ENCODE assay signal across 8 mouse cellular contexts in the genomic region with DNA sequence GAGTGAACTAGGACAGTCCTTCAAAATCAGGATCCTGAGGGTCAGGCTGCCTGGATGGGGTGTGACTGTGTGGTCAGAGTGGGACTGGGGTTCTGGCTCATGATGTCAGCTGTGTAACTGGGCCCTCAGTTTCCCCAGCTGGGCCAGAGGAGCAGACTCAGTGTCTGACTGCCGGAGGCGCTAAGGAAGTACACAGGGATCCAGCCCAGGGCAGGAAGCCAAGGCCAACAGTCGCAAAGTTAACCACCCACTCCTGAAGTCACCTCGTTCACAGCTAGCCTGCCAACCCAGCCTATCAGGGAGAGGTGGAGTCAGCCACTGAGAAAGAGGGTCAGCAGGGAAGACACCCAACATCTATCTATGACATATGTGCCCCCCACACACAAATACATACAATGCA. TPM values are rescaled to one million over a fixed set of nuclear protein-coding genes. Genes with fewer than 3 reads are reported as not detected.
A peak's percentile ranks its signal among the peaks of the same experiment; 100 is the strongest.
DNase-seq lines count a peak whose midpoint lies in the region; ATAC-seq and TF ChIP-seq lines count a peak whose summit lies in the region.

No protein-coding gene starts in this region.

- no peak overlapping the region for H3K9ac ChIP-seq in midbrain, embryonic 11.5 days (ENCODE audit: low read length)
- H3K9ac ChIP-seq in midbrain, postnatal 0 days (replicated peaks; ENCODE audit: low read length, poor library complexity, severe bottlenecking) = no peak overlapping the region
- H3K9ac ChIP-seq in kidney, embryonic 15.5 days = no peak overlapping the region
- H3K9ac ChIP-seq in stomach, embryonic 16.5 days (ENCODE audit: low read length) = no peak overlapping the region; the same call in 1 of the 2 replicates

- no peak overlapping the region for H3K4me3 ChIP-seq in midbrain, embryonic 11.5 days (ENCODE audit: low read depth, low read length)
- H3K4me3 ChIP-seq in midbrain, postnatal 0 days (ENCODE audit: low read depth, low read length) = no peak overlapping the region
- no peak overlapping the region for H3K4me3 ChIP-seq in kidney, embryonic 15.5 days (replicated peaks)
- no peak overlapping the region for H3K4me3 ChIP-seq in stomach, embryonic 16.5 days (replicated peaks; ENCODE audit: low read length)

- no peaks in the 10 kb centered on the region for H3K36me3 ChIP-seq in midbrain, embryonic 11.5 days (ENCODE audit: control insufficient read depth, insufficient read depth, low read length)
- H3K36me3 ChIP-seq in midbrain, postnatal 0 days (ENCODE audit: insufficient read depth, low read length) = no peaks in the 10 kb centered on the region
- no peaks in the 10 kb centered on the region for H3K36me3 ChIP-seq in kidney, embryonic 15.5 days
- H3K36me3 ChIP-seq in stomach, embryonic 16.5 days (ENCODE audit: control insufficient read depth, insufficient read depth, low read length) = no peaks in the 10 kb centered on the region

- DNase-seq in midbrain, embryonic 11.5 days (ENCODE audit: low spot score, missing footprints) = peak; percentile 54
- no peak for DNase-seq in midbrain, postnatal 0 days (ENCODE audit: low spot score)
- peak; percentile 84 for DNase-seq in heart, adult 8-10 months (ENCODE audit: low spot score)
- no peak for DNase-seq in left cerebral cortex, adult 9 months (ENCODE audit: low spot score in 2 of 2)
- DNase-seq in frontal cortex, postnatal 25 days (ENCODE audit: low spot score in 2 of 2) = no peak
- DNase-seq in spleen, adult 12 weeks (ENCODE audit: low spot score) = no peak

- H3K4me2 ChIP-seq in midbrain, embryonic 11.5 days = no peak overlapping the region
- H3K4me2 ChIP-seq in midbrain, postnatal 0 days (ENCODE audit: low read depth, low read length, poor library complexity, severe bottlenecking) = no peak overlapping the region
- H3K4me2 ChIP-seq in kidney, embryonic 15.5 days = no peak overlapping the region
- H3K4me2 ChIP-seq in stomach, embryonic 16.5 days (ENCODE audit: low read depth, low read length) = no peak overlapping the region

- no peak for ATAC-seq in midbrain, embryonic 11.5 days (ENCODE audit: low FRiP score)
- no peak for ATAC-seq in midbrain, postnatal 0 days (ENCODE audit: low FRiP score)
- no peak for ATAC-seq in kidney, embryonic 15.5 days (replicated peaks; ENCODE audit: low FRiP score)
- no peak for ATAC-seq in stomach, embryonic 16.5 days (ENCODE audit: insufficient read depth, low FRiP score)

- no peaks in the 10 kb centered on the region for H3K4me1 ChIP-seq in midbrain, embryonic 11.5 days (ENCODE audit: control insufficient read depth, insufficient read depth, low read length)
- H3K4me1 ChIP-seq in midbrain, postnatal 0 days (ENCODE audit: insufficient read depth, low read length) = no peaks in the 10 kb centered on the region
- H3K4me1 ChIP-seq in kidney, embryonic 15.5 days = peaks cover 59% of the 10 kb centered on the region
- peaks cover 40% of the 10 kb centered on the region for H3K4me1 ChIP-seq in stomach, embryonic 16.5 days (ENCODE audit: control insufficient read depth, insufficient read depth, low read length)

- TF ChIP-seq CTCF in midbrain, postnatal 0 days (IDR thresholded peaks at IDR 0.05) = no peak

- no peaks in the 10 kb centered on the region for H3K9me3 ChIP-seq in midbrain, embryonic 11.5 days (ENCODE audit: control insufficient read depth, low read length)
- H3K9me3 ChIP-seq in midbrain, postnatal 0 days (ENCODE audit: low read length) = no peaks in the 10 kb centered on the region
- no peaks in the 10 kb centered on the region for H3K9me3 ChIP-seq in kidney, embryonic 15.5 days (replicated peaks)
- H3K9me3 ChIP-seq in stomach, embryonic 16.5 days (replicated peaks; ENCODE audit: control insufficient read depth, low read length) = no peaks in the 10 kb centered on the region

- WGBS in midbrain, embryonic 11.5 days = 91% methylated on average over 4 of the region's 4 CpGs
- WGBS in midbrain, postnatal 0 days = 81% methylated on average over 4 of the region's 4 CpGs
- WGBS in kidney, embryonic 15.5 days = 35% methylated on average over 4 of the region's 4 CpGs
- 36% methylated on average over 4 of the region's 4 CpGs for WGBS in stomach, embryonic 16.5 days

- H3K27ac ChIP-seq in midbrain, embryonic 11.5 days (ENCODE audit: low read depth, low read length) = no peak overlapping the region
- no peak overlapping the region for H3K27ac ChIP-seq in midbrain, postnatal 0 days (ENCODE audit: low read depth, low read length)
- peak overlapping the region; percentile 86 for H3K27ac ChIP-seq in kidney, embryonic 15.5 days
- H3K27ac ChIP-seq in stomach, embryonic 16.5 days (ENCODE audit: low read length) = peak overlapping the region; percentile 87

- H3K27me3 ChIP-seq in midbrain, embryonic 11.5 days (ENCODE audit: control insufficient read depth, insufficient read depth, low read length) = no peaks in the 10 kb centered on the region
- no peaks in the 10 kb centered on the region for H3K27me3 ChIP-seq in midbrain, postnatal 0 days (ENCODE audit: insufficient read depth, low read length)
- no peaks in the 10 kb centered on the region for H3K27me3 ChIP-seq in kidney, embryonic 15.5 days
- no peaks in the 10 kb centered on the region for H3K27me3 ChIP-seq in stomach, embryonic 16.5 days (ENCODE audit: control insufficient read depth, insufficient read depth, low read length)

RNA-seq across cellular contexts. Expression of gene 2900026A02Rik, which starts 13.0 kb away (rescaled TPM):
- polyA plus RNA-seq in midbrain, embryonic 11.5 days (2014; fragmentation: Nextera tagmentation; extraction: Ambion mirVana) = 0.98 and 1.2 TPM in 2 replicates
- total RNA-seq in midbrain, postnatal 0 days (2014; rRNA removed) = 11.7 and 11.8 TPM in 2 replicates
- polyA plus RNA-seq in midbrain, postnatal 0 days (2015; fragmentation: Nextera tagmentation; extraction: Ambion mirVana) = 3.3 and 3.8 TPM in 2 replicates
- 10 to 100 TPM; 15.4 to 21.6 (median 20.3) TPM for total RNA-seq in heart, adult 8-10 months (2022)
- polyA plus RNA-seq in kidney, embryonic 15.5 days (2015; fragmentation: Nextera tagmentation; extraction: Ambion mirVana) = 7.0 and 7.5 TPM in 2 replicates
- polyA plus RNA-seq in stomach, embryonic 16.5 days (2015; fragmentation: Nextera tagmentation; extraction: Ambion mirVana) = 14.9 TPM in 2 replicates

RNA-seq across cellular contexts. Expression of gene Tmem211, which starts 18.7 kb away (rescaled TPM):
- 0.16 TPM in 1 of 2 replicates, not detected in the other for polyA plus RNA-seq in midbrain, embryonic 11.5 days (2014; fragmentation: Nextera tagmentation; extraction: Ambion mirVana)
- not detected in 2 replicates for total RNA-seq in midbrain, postnatal 0 days (2014; rRNA removed)
- not detected in 2 replicates for polyA plus RNA-seq in midbrain, postnatal 0 days (2015; fragmentation: Nextera tagmentation; extraction: Ambion mirVana)
- not detected for total RNA-seq in heart, adult 8-10 months (2022)
- 0.19 TPM in 1 of 2 replicates, not detected in the other for polyA plus RNA-seq in kidney, embryonic 15.5 days (2015; fragmentation: Nextera tagmentation; extraction: Ambion mirVana)
- 1.3 and 1.5 TPM in 2 replicates for polyA plus RNA-seq in stomach, embryonic 16.5 days (2015; fragmentation: Nextera tagmentation; extraction: Ambion mirVana)

Comparison
In these comparisons a context has a peak if more than half of its experiments do, and no peak if none do; other contexts are left out.
1. DNase-seq: peak in midbrain, embryonic 11.5 days (single experiment) and heart, adult 8-10 months (single experiment); none in midbrain, postnatal 0 days (single experiment), left cerebral cortex, adult 9 months (0 of 2), frontal cortex, postnatal 25 days (0 of 2) and spleen, adult 12 weeks (single experiment).
2. H3K27ac ChIP-seq: peak in kidney, embryonic 15.5 days (single experiment) and stomach, embryonic 16.5 days (single experiment); none in midbrain, embryonic 11.5 days (single experiment) and midbrain, postnatal 0 days (single experiment).